Mouse (Mus musculus): ENCODE measurements around the gene Ehd1.
"Not testable (repeated sequence)": the region's sequence is repeated elsewhere in the genome, so short reads cannot be mapped to it uniquely, and the experiment has no call there.

Gene Ehd1

DNA sequence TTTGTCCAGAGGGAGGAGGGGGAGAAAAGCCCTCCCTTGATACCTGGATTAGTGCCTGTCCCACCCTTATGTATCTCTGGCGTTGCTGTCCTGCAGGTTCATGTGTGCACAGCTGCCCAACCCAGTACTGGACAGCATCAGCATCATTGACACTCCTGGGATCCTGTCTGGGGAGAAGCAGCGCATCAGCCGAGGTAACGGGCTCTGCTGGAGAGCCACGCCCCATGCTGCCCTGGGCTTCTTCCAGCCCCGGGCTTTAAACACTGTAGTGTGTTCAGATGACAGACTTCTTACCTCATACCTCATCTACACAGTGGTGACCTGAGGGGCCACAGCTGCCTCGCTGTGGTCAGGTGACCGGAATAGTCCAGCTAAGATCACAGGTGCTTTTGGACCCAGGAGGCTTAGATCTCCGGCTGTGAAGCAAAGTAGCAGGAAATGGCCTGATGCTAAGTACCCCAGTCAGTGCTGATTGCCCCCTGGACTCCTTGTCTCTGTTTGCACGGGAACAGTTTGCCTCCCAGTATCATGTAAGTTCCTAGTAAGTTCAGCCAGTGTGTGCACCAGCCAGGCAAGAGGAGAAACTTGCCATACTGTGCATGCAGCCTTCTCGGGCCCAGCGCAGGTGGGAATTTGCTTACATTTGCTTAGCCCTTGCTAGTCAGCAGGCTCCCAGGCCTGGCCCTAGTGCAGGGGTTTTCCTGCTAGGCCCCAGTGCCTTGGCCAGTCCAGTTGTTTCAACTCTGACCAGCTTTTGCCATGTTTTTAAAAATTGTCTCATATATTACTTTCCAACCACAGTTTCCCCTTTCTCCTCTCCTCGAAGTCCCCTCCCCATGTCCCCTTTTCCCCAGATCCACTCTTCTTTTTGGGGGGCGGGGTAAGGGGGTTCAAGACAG is 4.8 kb downstream of the Ehd1 start:
- DNase-seq, result no peak

DNA sequence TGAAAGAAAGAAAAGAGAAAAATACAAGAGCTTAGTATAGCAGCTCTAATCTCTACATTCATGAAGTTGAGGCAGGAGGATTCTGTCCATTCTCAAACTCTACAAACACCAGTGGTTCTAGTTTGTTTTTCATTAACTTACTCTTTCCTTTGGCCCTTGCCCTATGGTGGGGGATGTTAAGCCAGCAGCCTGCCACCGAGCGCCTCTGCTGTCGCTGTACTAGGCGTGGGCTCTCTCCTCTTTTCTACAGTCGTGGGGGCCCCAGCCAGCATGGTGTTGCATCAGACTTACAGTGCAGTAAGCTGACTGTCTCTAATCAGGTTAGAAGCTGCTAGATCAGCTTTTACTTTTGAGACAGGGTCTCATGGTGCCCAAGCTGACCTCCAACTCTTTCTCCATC is 6.5 kb downstream of the Ehd1 start:
- peak; percentile 63 to 70 for DNase-seq

DNA sequence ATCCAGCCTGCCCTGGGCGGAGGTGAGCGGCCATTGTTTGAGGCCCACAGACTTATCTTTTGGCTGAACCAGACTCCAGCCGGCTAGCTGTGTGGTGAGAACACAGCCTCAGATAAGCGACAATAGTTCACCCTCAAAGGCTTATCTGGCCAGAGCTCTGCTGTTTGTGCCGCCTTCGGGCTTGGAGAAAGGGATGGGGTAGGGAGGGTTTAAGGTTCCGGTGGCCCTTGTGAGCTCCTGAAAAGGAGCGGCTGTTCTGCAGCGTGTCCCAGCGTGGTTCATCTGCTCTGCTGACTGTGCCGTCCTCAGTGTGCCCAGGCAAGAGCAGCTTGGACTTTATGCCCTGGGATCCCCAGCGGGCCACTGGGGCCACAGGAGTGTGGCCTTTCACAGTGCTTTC is 8.0 kb downstream of the Ehd1 start:
- DNase-seq, result peak; percentile 71 to 73

DNA sequence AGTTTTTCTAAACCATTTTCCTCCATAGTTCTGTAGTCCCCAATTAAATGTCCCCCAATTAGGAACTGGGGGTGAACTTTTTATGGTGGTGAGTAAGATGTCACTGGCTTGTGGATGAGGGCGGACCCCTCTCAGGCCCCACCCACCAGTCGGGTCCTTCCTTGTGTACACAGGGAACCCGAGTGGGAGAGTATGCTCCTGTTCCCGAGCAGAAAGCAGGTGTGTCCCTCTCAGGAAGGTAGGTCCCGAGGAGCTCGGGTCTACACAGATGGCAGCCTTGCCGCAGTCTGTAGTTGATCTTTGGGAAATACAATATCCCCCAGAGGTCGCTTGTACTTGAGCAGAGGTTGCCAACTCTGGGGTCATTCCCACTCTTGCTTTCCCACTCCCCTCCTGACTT is 8.7 kb downstream of the Ehd1 start:
- DNase-seq, result no peak

DNA sequence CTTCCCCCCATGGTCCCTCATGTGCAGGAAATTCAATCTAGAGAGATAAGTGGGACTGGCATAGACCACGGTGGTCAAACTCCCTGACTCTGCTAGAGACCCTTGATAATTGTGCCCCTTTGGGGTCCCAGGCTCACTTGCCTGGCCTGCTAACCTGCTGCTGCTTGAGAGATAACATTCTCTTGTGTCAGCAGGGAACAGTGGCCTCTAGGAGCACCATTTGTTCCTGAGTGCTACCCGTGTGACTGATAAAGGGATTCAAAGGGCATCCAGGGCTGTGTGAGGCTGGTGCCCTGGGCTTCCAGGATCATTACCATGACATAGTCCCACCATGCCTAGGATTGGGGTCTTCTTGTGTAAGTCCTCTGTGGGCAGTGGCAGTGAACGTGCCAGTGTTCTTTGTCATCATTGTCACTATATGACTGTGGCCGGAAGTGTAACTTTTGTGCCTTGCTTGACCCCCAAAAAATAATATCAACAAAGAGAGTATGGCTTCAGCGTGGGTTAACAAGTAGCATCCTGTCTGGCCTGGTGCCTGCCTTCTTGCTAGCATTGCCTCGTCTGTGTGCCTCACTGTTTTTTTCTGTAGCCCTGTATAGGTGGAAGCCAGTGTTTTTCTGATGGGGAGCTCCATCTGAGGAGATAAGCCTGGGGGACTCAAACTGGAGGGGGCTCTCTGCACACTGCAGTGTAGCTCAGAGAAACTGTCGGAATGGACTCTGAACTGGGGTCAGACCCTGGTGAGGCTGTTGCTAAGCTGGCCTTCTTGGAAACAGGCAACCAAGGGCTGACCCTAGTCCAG is 9.3 kb downstream of the Ehd1 start:
- peak; percentile 59 to 67 for DNase-seq

DNA sequence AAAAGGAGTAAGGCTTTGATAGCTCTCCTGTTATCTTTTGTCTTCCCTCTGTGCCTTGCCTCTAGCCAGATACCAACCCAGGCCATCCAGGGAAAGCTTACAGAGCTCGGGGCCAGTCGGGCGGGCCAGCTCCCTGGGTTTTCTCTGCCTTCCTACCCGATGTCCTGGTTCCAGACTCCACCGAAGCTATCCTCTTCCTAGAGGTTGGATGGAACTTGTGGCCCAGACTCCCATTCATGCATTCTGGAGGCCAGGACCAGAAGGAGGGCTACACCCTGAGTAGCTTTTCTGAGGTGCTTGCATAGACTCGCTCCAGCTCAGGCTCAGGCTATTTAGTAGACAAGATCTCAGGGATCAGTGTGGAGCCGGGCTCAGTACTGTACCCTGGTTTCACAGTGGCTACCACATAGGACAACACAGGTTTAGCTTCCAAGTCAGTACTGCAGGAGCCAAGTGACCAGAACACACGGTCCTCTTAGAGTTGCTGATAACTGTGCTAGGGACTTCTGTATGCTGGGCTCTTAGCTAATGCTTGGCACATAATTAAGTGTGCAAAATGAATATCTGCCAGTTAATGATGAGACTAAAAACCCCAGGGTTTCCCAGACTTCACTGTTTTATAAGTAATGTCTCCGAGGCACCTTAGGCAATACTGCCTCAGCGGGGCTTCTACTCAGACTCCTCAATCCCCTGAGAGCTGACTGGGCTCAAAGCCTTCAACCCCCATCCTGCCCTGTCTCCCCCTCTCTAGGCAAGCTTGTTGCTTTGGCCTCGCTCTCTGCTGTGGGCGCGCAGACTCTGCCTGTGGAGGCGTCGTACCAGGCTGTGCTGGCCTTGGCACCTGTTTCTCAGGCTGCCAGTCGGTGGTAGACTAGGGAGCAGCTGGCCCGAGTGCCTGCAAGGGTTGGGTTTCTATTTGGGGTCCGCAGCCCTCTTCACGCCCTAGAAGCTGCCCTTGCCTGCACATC is 10.2 kb downstream of the Ehd1 start:
- no peak for DNase-seq

DNA sequence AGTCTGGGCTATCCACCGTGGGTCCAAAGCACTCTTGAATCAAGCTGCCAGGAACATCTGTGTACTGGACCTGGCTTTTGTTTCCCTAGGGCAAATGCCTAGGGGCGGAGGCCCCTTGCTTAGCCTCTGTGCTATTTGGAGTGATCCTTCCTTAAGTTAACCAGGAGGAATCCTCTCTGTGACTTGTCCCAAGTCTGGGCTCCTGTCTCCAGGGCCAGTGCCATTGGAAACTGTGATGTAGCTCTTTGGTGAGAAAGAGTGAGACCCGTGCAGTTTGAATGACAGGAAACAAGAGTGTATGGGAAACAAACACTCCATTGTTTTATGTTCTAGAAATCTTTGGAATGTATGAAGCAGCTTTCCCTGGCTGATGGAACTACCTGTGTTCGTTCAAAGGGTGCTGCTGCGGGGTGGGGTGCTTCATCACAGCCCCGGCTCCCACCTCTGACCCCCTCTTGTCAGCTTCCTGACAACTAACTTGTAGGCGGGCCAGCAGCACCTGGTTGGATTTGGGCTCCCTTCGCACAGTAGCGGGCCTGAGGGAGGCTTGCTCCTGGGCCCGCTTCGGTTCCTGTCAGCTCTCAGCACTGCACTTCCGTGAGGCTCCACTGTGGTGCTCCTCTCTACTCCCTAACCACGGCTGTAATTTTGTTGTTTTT is 11.8 kb downstream of the Ehd1 start:
- DNase-seq, result no peak

DNA sequence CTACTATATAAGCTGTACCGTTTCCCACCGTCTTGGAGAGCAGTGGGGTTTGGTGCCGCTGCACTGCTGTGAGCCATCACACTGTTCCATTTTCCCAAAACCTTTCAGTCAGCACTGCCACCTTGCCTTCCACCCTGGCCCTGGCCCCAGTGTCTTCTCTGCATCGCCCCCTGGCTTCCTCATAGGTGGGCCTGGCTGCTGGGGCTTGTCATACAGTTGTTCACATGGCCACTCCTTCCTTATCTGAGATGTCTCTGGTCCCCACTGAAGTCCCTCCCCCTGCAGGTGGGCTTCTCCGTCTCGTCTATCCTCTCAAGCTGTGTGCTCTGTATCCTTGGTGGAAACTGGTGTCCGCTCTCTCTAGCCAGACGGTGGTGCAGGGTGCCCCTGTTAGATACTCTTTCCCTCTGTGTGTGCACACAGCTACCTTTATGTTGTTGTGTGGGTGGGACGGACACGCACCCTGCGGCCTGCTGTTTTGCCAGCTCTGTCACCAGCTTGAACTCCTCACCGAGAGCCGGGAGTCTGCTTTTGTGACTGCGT is 13.2 kb downstream of the Ehd1 start:
- DNase-seq, result no peak

DNA sequence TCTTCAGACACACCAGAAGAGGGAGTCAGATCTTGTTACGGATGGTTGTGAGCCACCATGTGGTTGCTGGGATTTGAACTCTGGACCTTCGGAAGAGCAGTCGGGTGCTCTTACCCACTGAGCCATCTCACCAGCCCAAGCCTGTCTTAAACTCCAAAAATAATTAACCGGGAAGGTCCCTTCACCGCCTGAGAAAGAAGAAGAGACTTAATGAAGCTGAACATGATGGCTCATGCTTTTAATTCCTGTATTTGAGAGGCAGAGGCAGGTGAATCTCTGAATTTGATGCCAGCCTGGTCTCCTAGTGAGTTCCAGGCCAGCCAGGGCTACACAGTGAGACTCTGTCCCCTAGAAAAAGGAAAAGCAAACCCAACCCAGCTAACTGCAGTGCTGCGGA is 14.2 kb downstream of the Ehd1 start:
- DNase-seq, result not testable (repeated sequence)

DNA sequence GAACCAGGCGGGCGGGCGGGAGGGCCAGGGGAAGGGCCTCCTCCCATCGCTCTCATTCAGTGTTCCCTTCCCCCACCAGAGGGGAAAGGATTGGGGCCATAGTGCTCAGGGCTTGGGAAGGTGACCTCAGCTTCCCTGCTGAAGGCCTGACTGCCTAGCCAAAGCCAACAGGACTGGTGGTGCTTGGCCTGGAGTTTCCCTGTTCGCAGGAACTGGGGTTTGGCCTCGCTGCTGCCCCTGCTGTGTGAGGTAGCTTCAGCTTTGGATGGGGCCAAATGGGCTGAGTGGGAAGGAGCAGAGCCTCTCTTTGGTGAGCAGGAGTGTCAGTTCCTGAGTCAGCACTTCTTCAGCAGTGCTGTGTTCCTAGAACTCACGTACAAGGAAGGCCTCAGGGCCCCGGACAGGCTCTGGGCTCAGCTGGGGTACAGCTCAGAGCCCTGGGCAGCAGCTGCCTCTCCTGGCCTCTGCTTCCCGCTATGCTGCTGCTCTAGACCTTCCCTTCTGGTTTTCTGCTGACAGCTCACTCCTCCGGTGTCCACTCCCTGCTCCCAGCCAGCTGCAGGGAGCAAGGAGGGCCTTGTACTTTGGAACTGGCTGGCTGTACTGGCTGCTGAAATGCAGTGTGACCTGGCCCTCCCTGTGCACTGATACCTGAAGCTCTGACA is 14.7 kb downstream of the Ehd1 start:
- peak; percentile 73 to 87 for DNase-seq

DNA sequence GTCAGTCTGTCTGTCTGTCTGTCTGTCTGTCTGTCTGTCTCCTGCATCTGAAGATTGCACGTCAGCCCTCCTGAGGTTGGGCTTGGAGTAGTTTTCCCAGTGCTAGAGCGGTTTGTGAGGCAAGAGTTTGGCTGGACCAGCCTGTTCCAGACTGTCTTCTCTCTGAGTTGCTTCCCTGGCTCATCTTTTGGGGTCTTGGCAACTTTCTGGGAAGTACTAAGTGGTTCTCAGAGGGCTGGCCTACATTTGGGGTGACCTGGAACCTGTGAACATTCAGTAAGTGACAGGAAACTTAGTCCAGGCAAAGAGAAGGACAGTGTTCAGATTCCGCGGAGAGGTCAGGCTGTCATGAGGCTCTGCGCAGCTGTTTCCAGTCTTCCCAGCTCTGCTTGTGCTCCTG is 15.7 kb downstream of the Ehd1 start:
- no peak for DNase-seq

DNA sequence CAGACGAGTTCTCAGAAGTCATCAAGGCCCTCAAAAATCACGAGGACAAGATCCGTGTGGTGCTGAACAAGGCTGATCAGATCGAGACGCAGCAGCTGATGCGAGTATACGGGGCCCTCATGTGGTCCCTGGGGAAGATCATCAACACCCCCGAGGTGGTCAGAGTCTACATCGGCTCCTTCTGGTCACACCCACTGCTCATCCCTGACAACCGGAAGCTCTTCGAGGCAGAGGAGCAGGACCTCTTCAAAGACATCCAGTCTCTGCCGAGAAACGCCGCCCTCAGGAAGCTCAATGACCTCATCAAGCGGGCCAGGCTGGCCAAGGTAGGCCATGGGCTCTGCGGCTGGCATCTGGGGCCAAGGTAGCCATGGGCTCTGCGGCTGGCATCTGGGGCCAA is 17.8 kb downstream of the Ehd1 start:
- DNase-seq, result no peak

DNA sequence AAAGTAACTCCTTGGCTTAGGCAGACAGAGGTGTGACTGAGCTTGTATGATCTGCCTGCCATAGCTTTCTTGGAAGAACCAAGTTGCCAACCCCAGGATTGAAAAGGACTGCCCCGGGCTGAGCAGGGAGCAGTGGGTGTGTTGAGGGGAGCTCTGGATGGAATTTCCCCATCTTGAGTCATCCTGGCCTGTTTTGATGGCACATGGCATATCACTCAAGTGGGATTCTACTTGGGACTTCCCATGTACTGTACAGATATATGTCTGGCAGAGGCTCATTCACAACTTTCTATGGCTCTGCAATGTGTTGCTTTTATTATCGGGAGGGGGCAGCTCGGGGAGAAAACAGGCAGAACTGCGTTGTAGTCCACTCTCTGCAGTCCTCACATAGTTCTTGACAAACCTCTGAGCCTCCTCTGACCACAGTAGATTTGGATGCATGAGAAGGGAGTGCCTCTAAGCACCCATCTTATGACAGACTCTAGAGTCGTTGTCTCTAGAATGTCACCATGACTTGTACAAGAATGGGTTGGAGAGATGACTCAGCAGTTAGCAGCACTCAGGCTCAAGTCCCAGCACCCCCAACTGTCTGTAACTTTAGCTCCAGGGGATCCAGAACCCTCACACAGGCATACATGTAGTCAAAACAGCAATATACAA is 20.2 kb downstream of the Ehd1 start:
- no peak for DNase-seq

DNA sequence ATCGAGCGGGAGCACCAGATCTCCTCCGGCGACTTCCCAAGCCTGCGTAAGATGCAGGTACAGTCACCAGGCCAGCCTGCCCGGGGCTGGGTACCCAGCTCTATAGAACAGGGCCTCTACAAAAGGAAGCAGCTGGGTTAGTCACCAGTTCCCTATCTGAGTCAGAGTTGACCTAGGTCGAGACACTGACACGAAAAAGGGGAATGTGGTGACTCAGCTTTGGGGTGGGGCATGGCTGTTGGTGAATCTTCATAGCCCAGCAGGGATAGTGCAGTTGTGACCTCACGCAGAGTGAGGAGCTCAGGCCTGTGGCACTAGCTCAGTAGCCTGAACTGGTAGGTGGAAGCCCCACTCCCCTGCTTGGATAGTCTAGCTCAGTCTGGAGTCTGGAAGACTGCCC is 21.1 kb downstream of the Ehd1 start:
- DNase-seq, result peak; percentile 61 to 71

DNA sequence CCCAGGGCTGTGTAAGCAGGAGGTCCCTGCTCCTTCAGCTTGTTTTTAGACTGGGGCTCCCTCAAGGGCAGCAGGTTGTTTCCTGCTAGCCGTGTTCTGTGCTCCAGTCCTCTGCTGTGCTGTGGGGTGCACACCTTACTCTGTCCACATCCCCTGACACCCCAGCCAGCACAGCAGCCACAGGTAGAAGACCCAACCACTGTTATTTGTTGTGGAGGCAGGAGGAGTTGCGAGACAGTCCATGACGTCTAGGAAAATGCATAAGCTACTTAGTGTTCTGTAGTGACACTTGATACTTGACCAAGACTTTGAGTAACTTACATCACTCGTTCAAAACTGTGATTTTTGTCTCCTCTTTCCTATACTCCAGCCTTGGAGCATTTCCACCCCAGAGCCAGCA is 22.5 kb downstream of the Ehd1 start:
- no peak for DNase-seq

DNA sequence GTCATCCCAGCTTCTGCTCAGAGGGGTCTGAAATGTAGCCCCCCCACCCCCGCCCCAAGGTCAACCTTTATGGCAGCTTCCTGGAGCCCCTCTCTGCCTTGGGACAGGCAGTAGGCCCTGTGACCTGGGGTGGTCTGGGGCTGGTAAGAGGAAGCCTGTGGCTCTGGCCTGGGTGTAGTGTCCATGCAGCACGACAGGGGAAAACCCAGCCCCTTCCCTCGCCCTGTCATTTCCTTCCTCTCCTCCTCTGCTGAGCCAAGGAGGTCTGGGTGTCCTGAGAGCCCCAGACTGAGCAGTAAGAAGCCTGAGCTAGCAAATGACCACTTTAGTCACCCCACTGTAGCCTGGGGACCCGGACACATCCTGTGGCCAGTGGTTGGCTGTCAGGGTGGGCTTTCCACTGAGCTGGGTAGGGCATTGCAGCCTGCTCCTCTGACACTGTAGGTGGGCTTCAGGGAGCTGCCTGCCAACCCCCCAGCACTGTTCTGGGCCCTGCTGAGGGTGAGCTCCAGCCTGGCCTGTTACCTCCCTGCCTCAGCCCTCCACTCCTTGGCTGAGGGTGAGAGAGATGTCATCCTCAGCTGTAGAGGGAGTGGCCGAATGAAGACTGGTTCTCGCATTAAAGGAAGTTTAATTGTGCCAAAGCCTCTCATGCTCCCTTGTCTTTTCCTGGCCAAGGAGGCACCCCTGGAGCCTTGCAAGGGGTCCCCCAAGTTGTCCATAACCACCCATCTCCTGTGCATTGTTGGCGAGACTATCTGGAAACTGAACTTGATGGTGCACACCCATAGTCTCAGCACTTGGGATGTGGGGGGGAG is 23.1 kb downstream of the Ehd1 start:
- DNase-seq, result peak in 1 of 2 experiments; percentile 55

DNA sequence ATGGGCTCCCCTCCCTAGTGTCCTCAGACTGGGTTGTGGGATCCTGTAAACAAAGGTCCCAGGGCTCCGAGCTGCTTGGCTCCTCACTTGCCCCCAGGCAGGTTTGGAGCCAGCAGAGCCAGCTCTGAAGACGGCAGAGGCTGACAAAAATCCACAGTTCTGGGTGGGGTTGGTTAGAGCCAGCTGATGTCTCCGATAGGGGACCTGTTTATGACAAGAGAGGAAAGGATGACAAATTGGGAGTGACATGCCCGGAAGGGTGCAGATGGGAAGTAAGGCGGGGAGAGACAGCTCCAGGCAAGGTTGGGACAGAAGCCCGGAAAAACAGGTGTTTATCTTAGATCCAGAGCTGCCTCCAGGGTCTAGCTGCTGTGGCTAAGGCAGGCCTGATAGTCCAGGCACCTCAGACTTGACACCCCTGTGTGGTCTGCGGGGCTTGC is 23.9 kb downstream of the Ehd1 start:
- DNase-seq, result peak; percentile 46 to 69

DNA sequence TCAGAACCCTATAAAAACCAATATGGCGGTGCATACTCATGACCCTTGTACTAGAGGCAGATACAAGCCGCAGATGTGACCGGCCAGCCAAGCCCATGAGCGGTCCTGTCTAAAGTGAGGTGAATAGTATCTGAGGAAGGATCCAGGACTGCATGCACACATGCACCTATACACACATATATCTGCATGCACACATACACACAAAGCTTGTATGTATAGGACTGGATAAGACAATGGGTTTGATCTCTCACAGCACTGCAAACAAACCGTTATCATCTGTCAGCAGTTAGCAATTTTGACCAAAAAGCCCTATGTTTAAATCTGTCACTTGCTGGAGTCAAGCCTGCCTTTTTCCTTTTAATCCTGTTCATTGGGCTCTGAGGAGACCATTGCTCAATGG is 25.6 kb downstream of the Ehd1 start:
- DNase-seq, result no peak

DNA sequence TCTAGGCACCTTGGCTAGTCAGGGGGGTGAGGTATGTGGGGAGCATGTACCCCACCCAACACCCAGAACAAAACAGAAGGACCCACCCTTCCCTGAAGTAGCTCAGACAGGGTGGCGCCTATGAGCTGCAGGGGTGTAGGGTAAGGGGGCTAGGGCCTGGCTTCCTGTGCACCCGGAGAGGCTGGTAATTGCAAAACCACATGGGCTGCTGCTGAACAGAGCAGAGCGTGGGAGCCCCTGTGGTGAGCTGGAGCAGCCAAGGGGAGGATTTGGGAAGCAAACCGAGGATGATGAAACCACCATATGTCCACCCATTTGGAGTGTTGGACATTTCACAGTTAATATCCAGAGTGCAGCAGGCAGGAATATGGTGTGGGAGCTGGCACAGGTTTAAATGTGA is 26.0 kb downstream of the Ehd1 start:
- DNase-seq, result no peak

DNA sequence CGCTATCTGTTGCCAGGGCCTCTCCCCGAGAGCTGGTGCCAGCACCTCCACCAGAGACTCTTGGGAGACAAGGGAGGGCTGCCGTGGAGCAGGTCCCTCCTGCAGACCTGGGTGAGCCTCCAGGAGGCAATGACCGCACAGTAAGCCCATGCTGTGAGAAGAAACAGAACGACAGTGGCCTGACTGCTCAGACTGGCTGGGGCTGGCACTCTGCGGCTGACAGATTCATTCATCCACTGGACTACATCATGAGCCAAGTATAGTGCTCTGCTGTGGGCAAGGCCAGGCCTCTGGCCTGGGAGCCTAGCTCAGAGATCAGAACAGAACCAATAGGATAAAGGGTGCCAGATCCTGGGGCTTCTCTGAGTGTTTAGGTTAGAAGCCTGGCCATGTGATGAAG is 27.3 kb downstream of the Ehd1 start:
- DNase-seq, result no peak
